Mouse (Mus musculus) frontal cortex, postnatal 25 days (tissue): Measurements from ENCODE around the gene Trmt2a.
A peak's percentile ranks its signal among the peaks of the same experiment; 100 is the strongest.

Experiments used
- DNase-seq, 2 experiments: peaks; one replicate each; pipeline ENCODE4 v3.0.0; 2022; ENCODE audit warnings: low spot score in 2 of 2

Gene Trmt2a

DNA sequence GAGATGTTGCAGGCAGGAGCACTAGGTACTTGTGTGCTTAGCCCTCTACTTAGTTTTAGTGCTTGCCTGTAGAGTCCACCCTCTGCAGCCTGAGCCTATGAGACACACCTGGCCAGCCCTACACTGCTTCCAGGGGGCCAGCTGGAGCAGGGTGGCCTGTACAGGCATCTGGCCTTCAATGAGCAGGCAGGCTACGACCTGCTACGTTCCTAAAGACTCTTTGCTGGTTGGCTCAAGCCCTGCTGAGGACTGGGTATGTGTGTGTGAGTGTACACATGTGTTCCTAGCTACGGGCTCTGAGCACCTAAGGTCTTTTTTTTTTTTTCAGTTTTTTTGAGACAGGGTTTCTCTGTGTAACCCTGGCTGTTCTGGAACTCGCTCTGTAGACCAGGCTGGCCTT, 17.0 kb upstream of the Trmt2a start:
- DNase-seq = no peak

GRCm38 (mm10) chr16:18233451-18233850, 15.0 kb upstream of the Trmt2a start:
- DNase-seq = no peak

DNA sequence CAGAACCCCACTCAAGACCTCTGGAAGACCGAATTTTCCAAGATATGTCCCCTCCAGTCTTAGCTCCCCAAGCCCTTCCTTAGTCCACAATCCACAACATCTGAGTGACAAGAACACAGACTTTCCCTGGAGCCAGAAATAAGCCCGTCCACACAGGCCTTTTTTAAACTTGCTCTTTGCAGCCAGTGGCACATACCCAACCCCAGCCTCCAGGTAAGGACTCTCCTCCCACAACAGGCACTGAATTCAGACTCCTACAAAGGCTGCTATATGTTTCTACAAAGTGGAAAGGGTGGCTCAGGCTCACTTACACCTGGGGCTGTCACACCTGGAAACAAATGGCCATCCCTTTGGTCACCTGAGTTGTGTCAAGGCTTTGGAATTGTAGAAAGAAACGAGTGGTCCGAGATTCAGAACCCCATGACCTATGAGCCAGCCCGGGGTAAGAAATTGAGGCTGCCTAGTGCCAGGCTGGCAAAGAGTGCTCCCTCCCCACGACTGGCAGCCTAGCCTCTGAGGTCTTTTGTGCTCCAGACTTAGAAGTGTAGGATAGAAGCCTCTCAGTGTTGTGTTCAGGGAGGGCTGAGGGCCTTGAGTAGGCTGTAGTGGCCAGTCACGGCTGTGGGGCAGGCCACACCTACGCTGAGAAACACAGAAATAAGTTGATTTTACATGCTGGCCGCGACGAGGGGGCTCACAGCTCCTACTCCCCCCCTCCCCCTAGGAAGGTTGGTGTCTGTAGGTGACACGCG, 14.4 kb upstream of the Trmt2a start:
- no peak for DNase-seq

DNA sequence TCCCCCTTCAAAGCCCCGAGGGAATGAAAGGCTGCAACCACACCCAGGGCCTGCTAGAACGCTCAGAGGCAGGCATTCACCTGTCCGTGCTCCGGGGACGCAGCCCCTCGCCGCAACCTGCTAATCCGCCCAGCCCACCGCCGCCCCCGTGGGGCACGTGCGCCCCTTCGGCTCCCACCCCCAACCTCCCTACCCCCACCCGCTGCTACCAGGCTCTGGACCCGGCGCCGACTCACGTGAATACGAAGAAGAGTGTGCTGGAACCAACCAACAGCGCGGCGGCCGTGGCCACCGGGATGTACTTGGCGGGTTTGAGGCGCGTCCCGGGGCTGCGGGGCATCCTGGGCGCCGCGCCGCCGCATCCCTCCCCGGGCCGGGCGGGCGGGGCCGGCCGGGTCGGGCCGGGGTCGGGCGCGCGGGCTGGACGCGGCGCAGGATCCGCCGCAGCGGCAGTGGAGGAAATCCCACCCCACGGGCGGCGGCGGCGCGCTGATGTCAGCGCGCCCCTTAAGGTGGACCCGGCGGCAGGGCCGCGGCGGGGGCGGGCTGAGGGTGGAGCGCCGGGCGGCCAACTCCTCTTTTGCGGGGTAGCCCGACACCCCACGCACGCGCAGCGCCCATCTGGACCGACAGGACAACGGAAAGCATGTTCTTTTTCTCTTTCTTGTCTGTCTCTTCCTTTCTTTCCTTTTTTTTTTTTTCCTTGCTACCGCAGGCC, 13.6 kb upstream of the Trmt2a start, which contains the start of gene Zdhhc8:
Gene Zdhhc8 (minus strand): TSS at position 466 of the 718 bp plus-strand sequence.
- peak in 1 of 2 experiments; percentile 65 for DNase-seq

- DNase-seq = peak in 1 of 2 experiments; percentile 60
Observed at GRCm38 (mm10) chr16:18235389-18236065, 13.0 kb upstream of the Trmt2a start.

GRCm38 (mm10) chr16:18236676-18237501, 11.6 kb upstream of the Trmt2a start:
- no peak for DNase-seq

DNA sequence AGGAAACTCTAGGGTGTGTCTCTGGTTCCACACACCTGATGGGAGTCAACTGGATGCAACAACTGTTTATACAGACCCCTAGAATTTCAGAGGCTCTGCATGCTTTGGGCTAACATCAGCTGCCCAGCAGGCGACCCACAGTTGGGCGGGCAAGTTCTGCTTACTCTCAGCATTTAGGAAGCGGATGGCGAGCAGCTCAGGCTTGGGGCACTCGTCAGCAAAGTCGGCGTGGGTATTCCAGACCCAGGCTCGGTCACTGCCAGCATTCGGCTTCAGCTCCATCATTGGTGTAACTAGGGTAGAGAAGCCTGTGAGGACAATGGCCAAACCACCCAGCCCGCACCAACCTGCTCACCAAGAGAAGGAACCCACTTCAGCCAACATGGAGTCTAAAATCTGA, 6.9 kb upstream of the Trmt2a start:
- no peak for DNase-seq

GRCm38 (mm10) chr16:18247521-18248399, 719 bp upstream of the Trmt2a start:
- peak in 1 of 2 experiments; percentile 15 for DNase-seq

DNA sequence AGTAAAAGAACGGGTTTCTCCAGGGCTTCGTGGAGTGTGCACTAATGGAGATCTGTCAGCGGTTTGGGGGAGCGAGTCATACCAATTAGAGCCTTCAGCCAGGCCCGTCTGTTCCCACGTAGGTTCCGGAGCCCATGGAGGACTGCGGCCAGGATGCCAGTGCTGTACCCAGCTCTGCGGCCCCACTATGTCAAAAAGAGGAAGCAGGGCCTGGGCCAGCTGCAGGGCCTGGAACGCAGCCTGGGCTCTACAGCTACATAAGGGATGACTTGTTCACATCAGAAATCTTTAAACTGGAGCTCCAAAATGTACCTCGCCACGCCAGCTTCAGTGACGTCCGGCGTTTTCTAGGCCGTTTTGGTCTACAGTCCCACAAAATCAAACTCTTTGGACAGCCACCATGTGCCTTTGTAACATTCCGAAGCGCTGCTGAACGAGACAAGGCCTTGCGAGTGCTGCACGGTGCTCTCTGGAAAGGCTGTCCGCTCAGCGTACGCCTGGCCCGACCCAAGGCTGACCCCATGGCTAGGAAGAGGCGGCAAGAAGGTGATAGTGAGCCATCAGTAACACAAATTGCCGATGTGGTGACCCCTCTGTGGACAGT, 987 bp downstream of the Trmt2a start:
- no peak for DNase-seq

- DNase-seq = no peak
Observed at GRCm38 (mm10) chr16:18250231-18250630, 1.8 kb downstream of the Trmt2a start.

GRCm38 (mm10) chr16:18250828-18251790, 2.6 kb downstream of the Trmt2a start:
- no peak for DNase-seq

DNA sequence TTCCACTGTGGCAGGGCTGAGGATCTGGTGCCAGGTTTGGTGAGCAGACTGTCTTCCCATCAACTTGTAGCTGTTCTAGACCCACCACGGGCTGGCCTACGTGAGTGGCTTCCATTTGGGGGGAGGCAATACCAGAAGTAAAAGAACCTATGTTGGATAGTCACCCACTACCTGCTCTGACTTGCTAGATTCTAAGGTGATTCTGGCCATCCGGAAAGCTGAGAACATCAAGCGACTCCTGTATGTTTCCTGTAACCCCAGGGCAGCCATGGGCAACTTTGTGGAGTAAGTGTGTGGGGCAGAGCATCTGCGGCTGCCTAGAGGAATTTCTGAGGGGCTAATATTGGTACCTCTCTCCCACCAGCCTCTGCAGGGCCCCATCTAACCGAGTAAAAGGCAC, 4.3 kb downstream of the Trmt2a start:
- DNase-seq = no peak

GRCm38 (mm10) chr16:18253866-18254265, 5.4 kb downstream of the Trmt2a start:
- DNase-seq = no peak

DNA sequence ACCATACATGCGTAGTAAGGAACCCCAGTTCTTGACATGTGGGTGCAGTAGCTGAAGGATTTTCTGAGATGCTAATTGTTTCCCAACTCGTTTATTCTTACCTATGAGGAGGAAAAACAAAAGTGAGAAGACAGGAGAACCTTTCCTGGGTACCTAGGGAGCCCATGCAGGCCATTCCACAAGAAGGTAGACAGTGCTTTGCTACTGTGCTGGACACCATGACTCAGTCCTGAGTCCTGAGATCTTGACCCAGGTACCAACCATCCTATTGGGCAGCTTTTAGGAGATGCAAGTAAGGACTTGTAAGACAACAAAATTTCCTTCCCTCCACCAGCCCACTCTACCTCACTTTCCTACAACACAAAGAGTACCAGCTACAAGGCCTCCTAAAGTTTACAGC, 9.7 kb downstream of the Trmt2a start, which contains the start of gene Gm49776:
Gene Gm49776 (minus strand): TSS at position 101 of the 400 bp plus-strand sequence.
- no peak for DNase-seq

- no peak for DNase-seq
Observed at GRCm38 (mm10) chr16:18265024-18265423, 16.5 kb downstream of the Trmt2a start.

GRCm38 (mm10) chr16:18268182-18268581, 19.7 kb downstream of the Trmt2a start:
- no peak for DNase-seq

- no peak for DNase-seq
Observed at GRCm38 (mm10) chr16:18275166-18275565, 26.7 kb downstream of the Trmt2a start.

DNA sequence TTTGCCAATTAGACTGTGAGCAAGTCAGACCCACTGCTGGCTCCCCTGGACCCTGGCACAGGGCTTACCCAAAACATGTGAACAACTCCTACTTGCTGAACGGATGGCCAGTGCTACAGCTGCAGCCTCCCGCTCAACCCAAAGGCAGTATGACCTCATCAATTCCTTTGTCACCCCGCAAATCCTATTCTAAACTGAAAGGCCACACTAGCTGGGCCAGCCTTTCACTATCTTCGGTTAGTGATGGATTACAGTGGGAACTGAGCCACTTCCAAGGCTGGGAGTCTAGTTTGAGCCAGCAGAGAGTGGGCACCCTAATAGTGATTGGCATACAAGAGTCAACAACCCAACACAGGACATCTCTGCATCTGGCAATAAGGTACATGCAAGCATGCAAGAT, 39.7 kb downstream of the Trmt2a start:
- no peak for DNase-seq

DNA sequence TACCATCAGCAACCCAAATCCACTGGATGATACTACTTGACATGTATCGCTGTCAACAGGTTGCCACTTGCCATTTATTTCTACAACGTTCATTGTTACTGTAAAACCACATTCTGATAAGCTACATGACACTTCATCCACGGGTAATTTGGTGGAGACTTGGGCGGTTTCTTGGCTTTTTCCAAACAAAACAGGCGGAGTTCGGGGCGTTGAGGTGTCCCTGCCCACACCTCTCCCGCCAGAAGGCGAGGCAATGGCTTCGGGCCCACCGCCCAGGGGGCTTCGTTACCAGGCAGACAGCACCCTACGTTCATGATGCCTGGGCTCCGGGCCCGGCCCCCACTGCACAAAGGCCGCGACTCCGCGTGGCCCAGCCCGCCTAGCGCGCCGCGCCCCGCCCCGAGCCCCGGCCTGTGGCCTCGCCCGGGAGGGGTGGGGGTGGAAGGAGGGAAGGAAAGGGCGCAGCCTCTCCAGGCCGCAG, 40.1 kb downstream of the Trmt2a start:
- DNase-seq = no peak
